ENCODE assay signal across 15 mouse cellular contexts in genomic region chr9:32088882-32089281, GRCm38 (mm10). TPM values are rescaled to one million over a fixed set of nuclear protein-coding genes. Genes with fewer than 3 reads are reported as not detected.
DNase-seq lines count a peak whose midpoint lies in the region; ATAC-seq and TF ChIP-seq lines count a peak whose summit lies in the region.
"Had no signal": no experiment of that assay in that cellular context is flagged by ENCODE, and none has a peak within 500 bp of the region (broad histone marks: within the 10 kb centered on the region; RNA-seq: fewer than 3 reads in every experiment).

No protein-coding gene starts in this region.

- no peaks in the 10 kb centered on the region for H3K36me3 ChIP-seq in kidney, adult 2 months (ENCODE audit: control insufficient read depth, insufficient read depth, low read length)
- H3K36me3 ChIP-seq: embryonic facial prominence, embryonic 12.5 days; liver, embryonic 15.5 days; neural tube, embryonic 13.5 days had no signal

- 0 out of 2 replicates have a peak overlapping the region, but pooled peaks have one; percentile 28 for H3K27ac ChIP-seq in kidney, adult 2 months (ENCODE audit: insufficient read depth, low read depth, low read length)
- H3K27ac ChIP-seq: embryonic facial prominence, embryonic 12.5 days; liver, embryonic 15.5 days; neural tube, embryonic 13.5 days had no signal

- H3K4me1 ChIP-seq in kidney, adult 2 months (ENCODE audit: control insufficient read depth, insufficient read depth, low read length): peaks cover 19% of the 10 kb centered on the region
- H3K4me1 ChIP-seq: megakaryocyte, embryonic 14.5 days had no signal

- peak; percentile 27; the same call in 1 of the 2 replicates for TF ChIP-seq CTCF in kidney, adult 2 months (conservative IDR thresholded peaks at IDR 0.05; ENCODE audit: insufficient read depth, insufficient read length, low read depth, low read length)

- 0 out of 2 replicates have a peak, but pooled peaks have one; percentile 47 for ATAC-seq in granulocyte monocyte progenitor cell, adult 5-6 weeks (replicated peaks; ENCODE audit: poor library complexity, severe bottlenecking)
- ATAC-seq: forebrain, postnatal 0 days had no signal

- WGBS in kidney, adult 2 months: 67% methylated on average over 3 of the region's 3 CpGs

- no peaks in the 10 kb centered on the region for H3K27me3 ChIP-seq in kidney, adult 2 months (replicated peaks; ENCODE audit: control insufficient read depth, insufficient read depth, low read length)
- H3K27me3 ChIP-seq: embryonic facial prominence, embryonic 12.5 days; liver, embryonic 15.5 days; megakaryocyte, embryonic 14.5 days; neural tube, embryonic 13.5 days had no signal

- no peak overlapping the region for H3K4me3 ChIP-seq in kidney, adult 2 months (ENCODE audit: insufficient read depth, low read depth, low read length)
- H3K4me3 ChIP-seq: embryonic facial prominence, embryonic 12.5 days; liver, embryonic 15.5 days; megakaryocyte, embryonic 14.5 days; neural tube, embryonic 13.5 days had no signal

- no peak for DNase-seq in kidney, adult 2 months
- DNase-seq in kidney, adult 8-10 months: no peak
- DNase-seq in thymus, postnatal 0 days (ENCODE audit: low spot score): peak; percentile 10
- DNase-seq in thymus, postnatal 36 days: no peak
- DNase-seq in ovary, postnatal 36 days (ENCODE audit: low spot score): no peak
- no peak for DNase-seq in right cerebral cortex, adult 18-20 months
- DNase-seq: cerebellum, adult 11 months; forebrain, postnatal 0 days; gastrocnemius, postnatal 14 days; heart, postnatal 4 days had no signal

- TF ChIP-seq POLR2A in kidney, adult 2 months (IDR thresholded peaks at IDR 0.05; ENCODE audit: low read depth, low read length): no peak

RNA-seq across cellular contexts. Expression of gene Arhgap32, which starts 27.1 kb away (rescaled TPM):
- 9.5 and 10.1 TPM in 2 replicates for polyA plus RNA-seq in kidney, adult 2 months (2012; rRNA removed)
- 1.3 and 1.4 TPM in 2 replicates for polyA plus RNA-seq in thymus, postnatal 0 days (2015; fragmentation: Nextera tagmentation; extraction: Ambion mirVana)
- 14.7 and 26.2 TPM in 2 replicates for total RNA-seq in granulocyte monocyte progenitor cell, adult 5-6 weeks (2014; fragmentation: Nextera tagmentation)
- 3.1 and 5.4 TPM in 2 replicates for total RNA-seq in granulocyte monocyte progenitor cell, adult 5-6 weeks (2017)
